Mouse (Mus musculus) cerebral cortex, adult 2 months (tissue): ENCODE measurements around the gene Dlk1.

Experiments used
- WGBS: fragments of 180-500 bp; shearing (Covaris S2); methylation state at CpG from one replicate; pipeline ENCODE4 v1.1.7; 2018; 5-methylcytosine and 5-hydroxymethylcytosine counted together

Dlk1 gene

GRCm38 (mm10) chr12:109452592-109452991 lies at the start of gene Dlk1:
Dlk1 (plus strand) TSS chr12:109452823.
- WGBS = 15% methylated on average over 13 of the region's 13 CpGs

GRCm38 (mm10) chr12:109402943-109403342 lies 49.7 kb upstream of the Dlk1 start:
- 74% methylated on average over 5 of the region's 5 CpGs for WGBS

GRCm38 (mm10) chr12:109403752-109404151 lies 48.9 kb upstream of the Dlk1 start:
- WGBS = 92% methylated on average over 9 of the region's 9 CpGs

GRCm38 (mm10) chr12:109406018-109406417 lies 46.6 kb upstream of the Dlk1 start:
- 74% methylated on average over 3 of the region's 3 CpGs for WGBS

- 56% methylated on average over 11 of the region's 11 CpGs for WGBS
Observed at GRCm38 (mm10) chr12:109410723-109411122, 41.9 kb upstream of the Dlk1 start.

GRCm38 (mm10) chr12:109411172-109412070 lies 41.2 kb upstream of the Dlk1 start:
- WGBS = 53% methylated on average over 9 of the region's 9 CpGs

GRCm38 (mm10) chr12:109412071-109412440 lies 40.6 kb upstream of the Dlk1 start:
- WGBS = 49% methylated on average over 8 of the region's 8 CpGs

GRCm38 (mm10) chr12:109412675-109413074 lies 39.9 kb upstream of the Dlk1 start:
- 84% methylated on average over 5 of the region's 5 CpGs for WGBS

GRCm38 (mm10) chr12:109413321-109413720 lies 39.3 kb upstream of the Dlk1 start:
- WGBS = 84% methylated on average over 4 of the region's 4 CpGs

GRCm38 (mm10) chr12:109416681-109417080 lies 35.9 kb upstream of the Dlk1 start:
- WGBS = 86% methylated on average over 5 of the region's 5 CpGs

GRCm38 (mm10) chr12:109417476-109418201 lies 35.0 kb upstream of the Dlk1 start:
- 52% methylated on average over 14 of the region's 14 CpGs for WGBS

GRCm38 (mm10) chr12:109420006-109420405 lies 32.6 kb upstream of the Dlk1 start:
- WGBS = 68% methylated on average over 12 of the region's 12 CpGs

- WGBS = 34% methylated on average over 2 of the region's 2 CpGs
Observed at GRCm38 (mm10) chr12:109423163-109423562, 29.5 kb upstream of the Dlk1 start.

GRCm38 (mm10) chr12:109423716-109424429 lies 28.8 kb upstream of the Dlk1 start:
- WGBS = 72% methylated on average over 4 of the region's 4 CpGs

- 19% methylated on average over 20 of the region's 20 CpGs for WGBS
Observed at GRCm38 (mm10) chr12:109424753-109425332, 27.8 kb upstream of the Dlk1 start.

- 87% methylated on average over 12 of the region's 12 CpGs for WGBS
Observed at GRCm38 (mm10) chr12:109425982-109426381, 26.6 kb upstream of the Dlk1 start.

- WGBS = 75% methylated on average over 6 of the region's 6 CpGs
Observed at GRCm38 (mm10) chr12:109432475-109433130, 20.0 kb upstream of the Dlk1 start.

- 34% methylated on average over 10 of the region's 10 CpGs for WGBS
Observed at GRCm38 (mm10) chr12:109436367-109436807, 16.2 kb upstream of the Dlk1 start.

- 64% methylated on average over 12 of the region's 12 CpGs for WGBS
Observed at GRCm38 (mm10) chr12:109436852-109437251, 15.8 kb upstream of the Dlk1 start.

GRCm38 (mm10) chr12:109437559-109438350 lies 14.9 kb upstream of the Dlk1 start:
- 13% methylated on average over 25 of the region's 25 CpGs for WGBS
